Mouse (Mus musculus) embryonic stem cell, embryonic (primary cell): Measurements from ENCODE around the gene Thrap3.

Experiments
- CTCF ChIA-PET, 4 experiments: fragments of 300-600 bp in 2 of 4; fragments of 350-600 bp in 2 of 4; sonication (Branson Sonifier 250); formaldehyde crosslinking; loops; one replicate each; lab custom pipeline; 2022; ENCODE audit warnings: inconsistent platforms in 2 of 4; lab: Charles Lee
- POLR2A ChIA-PET, 4 experiments: fragments of 300-600 bp in 2 of 4; fragments of 350-600 bp in 2 of 4; sonication (Branson Sonifier 250); formaldehyde crosslinking; loops; one replicate each; lab custom pipeline; 2022; ENCODE audit warnings: antibody characterized with exemption in 4 of 4, inconsistent platforms in 1 of 4; lab: Charles Lee

The Thrap3 gene

DNA sequence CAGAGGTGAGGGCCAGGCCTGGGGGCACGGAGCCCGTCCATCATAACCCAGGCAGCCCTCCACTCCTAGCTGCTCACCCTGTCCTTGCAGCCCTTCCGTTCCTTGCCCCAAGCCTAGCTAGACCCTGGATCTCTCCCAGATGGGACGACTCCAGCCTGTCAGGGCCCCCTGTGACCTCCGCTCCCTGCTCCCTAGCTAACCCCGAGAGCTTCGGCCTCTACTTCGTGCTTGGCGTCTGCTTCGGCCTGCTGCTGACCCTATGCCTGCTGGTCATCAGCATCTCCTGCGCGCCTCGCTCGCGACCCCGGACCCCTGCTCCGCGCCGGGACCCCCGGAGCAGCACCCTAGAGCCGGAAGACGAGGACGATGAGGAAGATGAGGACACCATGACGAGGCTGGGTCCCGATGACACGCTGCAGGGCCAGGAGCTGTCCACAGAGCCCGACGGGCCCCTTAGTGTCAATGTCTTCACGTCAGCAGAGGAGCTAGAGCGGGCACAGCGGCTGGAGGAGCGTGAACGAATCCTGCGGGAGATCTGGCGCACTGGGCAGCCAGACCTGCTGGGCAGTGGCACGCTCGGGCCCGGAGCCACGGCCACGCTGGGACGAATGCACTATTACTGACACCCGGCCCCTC, 53.4 kb downstream of the Thrap3 start:
- ChIA-PET POLR2A (interaction anchor here in 3 of 4 experiments (0.5 to 5.7 kb wide), 37 partner anchors 10 to 1019 kb away, joined by 3 to 44 read pairs (median 5); partner anchors contain the start of genes Sh3d21 (in 3 of the 3), Stk40 (in 2 of the 3), Lsm10 (in 1 of the 3) and Map7d1 (in 1 of the 3)), CTCF (interaction anchor here in 1 of 4 experiments (0.9 to 2.1 kb wide), 5 partner anchors 12 to 106 kb away, joined by 3 to 10 read pairs (median 3); partner anchors contain the start of genes Map7d1 and Sh3d21)

DNA sequence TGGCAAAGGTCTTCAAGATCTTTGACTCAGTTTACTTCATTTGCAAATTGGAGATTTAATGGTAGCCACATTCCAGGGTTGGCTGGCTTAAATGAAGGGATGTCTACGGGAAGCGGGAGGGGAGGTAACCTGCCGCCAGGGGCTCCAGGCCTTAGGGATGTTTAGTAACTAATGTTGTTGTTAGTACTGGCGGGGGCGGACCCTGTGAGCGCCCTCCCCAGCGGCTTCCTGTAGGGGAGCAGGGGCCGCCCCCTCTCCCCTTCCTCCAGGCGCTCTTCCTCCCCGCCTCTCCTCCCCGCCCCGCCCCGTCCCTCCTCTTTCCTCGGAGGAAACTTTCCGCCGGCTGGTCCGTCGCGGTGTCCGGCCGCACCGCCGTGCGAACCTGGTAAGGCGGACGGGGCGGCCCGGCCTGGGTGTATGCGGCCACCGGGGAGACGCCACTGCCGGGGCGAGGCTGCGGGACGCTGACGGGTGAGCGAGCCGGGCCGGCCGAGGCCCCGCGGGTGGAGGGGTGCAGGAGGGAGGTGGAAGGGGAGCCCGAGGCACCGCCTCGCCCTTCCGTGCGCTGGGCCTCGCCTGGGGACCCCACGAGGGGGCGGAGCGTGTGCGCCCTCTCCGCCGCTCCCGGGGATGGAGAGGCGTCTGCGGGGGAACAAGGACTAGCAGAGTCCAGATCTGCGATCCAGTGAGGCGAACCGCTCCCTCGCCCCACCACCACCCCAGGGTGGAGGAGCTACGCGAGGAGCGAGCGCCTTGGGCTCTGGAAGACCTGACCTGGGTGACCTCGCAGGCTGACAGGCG, 54.2 kb downstream of the Thrap3 start:
- CTCF ChIA-PET = interaction anchor here in 1 of 4 experiments (0.9 to 2.1 kb wide), 3 partner anchors 11 to 62 kb away, joined by 3 to 10 read pairs (median 3); no protein-coding TSS in a partner anchor
- POLR2A ChIA-PET = interaction anchor here in 3 of 4 experiments (0.6 to 5.7 kb wide), 28 partner anchors 9 to 1020 kb away, joined by 3 to 44 read pairs (median 4); partner anchors contain the start of genes Sh3d21 (in 3 of the 3), Stk40 (in 2 of the 3), Lsm10 (in 1 of the 3) and Map7d1 (in 1 of the 3)

DNA sequence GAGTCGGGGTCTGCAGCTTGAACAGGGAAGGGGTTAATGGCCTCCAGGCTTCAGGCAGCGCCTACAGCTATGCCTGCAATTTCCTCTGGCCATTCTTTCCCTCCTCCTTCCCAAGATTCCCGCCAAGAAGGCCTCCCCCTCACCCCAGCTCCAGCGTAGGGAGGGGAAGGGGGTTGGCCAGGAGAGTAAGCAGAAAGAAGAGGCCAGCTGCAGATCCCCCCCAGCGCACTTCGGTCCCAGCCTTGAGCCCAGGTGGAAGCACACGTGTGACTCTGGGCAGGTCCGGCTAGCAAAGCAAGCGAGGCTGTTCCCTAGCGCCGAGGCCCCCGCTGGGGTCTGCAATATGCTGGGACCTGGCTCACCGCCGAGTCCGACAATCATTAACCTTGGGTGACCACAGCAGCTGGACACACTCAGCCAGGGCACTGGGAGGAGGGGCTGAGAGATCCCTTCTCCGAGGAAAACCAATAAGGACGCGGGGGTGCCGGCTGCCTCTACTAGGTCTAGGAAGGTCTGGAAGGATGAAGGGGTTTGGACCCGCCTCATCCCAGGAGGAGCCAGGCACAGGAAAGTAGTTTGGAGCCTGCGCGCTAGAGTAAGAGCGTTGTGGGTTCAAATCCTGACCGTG, 54.9 kb downstream of the Thrap3 start, which contains the start of gene Eva1b:
Gene Eva1b, plus strand, starts transcription at position 212 of the 628 bp plus-strand sequence.
- ChIA-PET CTCF (interaction anchor here in 2 of 4 experiments (0.5 to 1.3 kb wide), 3 partner anchors 17 to 143 kb away, joined by 3 to 8 read pairs (median 4); no protein-coding TSS in a partner anchor), POLR2A (interaction anchor here (0.6 to 2.6 kb wide), 17 partner anchors 9 to 389 kb away, joined by 3 to 10 read pairs (median 3); partner anchors contain the start of genes Sh3d21 (in 1 of the 4) and Thrap3 (in 1 of the 4))

DNA sequence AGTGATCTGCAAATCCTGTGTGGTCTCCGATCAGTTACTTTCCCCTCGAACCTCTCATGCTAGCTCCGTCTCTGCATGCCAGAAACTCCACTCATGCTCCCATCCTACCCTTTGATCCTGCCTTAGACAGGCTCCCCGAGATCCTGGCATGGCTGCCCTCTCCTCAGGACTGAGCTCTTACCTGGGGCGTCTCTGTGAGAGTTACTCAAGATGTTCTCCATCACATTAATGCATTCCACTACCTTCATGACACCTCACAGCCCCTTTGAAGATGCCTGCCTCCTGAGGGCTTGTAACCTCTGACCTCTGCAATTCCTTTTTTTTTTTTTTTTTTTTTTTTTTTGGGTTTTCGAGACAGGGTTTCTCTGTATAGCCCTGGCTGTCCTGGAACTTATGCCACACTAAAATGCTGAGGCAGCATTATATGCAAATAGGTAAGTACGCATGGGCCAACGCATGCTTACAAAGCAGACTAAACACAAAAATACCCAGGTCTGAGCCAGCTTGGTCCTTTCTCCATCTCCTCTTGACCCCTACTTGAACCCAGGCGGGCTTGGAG, 55.5 kb downstream of the Thrap3 start:
- ChIA-PET CTCF (interaction anchor here in 2 of 4 experiments (0.5 to 1.3 kb wide), 5 partner anchors 16 to 581 kb away, joined by 3 to 8 read pairs (median 4); no protein-coding TSS in a partner anchor), POLR2A (interaction anchor here (0.5 to 2.6 kb wide), 19 partner anchors 9 to 998 kb away, joined by 3 to 10 read pairs (median 3); partner anchors contain the start of genes Sh3d21 (in 1 of the 4) and Thrap3 (in 1 of the 4))

DNA sequence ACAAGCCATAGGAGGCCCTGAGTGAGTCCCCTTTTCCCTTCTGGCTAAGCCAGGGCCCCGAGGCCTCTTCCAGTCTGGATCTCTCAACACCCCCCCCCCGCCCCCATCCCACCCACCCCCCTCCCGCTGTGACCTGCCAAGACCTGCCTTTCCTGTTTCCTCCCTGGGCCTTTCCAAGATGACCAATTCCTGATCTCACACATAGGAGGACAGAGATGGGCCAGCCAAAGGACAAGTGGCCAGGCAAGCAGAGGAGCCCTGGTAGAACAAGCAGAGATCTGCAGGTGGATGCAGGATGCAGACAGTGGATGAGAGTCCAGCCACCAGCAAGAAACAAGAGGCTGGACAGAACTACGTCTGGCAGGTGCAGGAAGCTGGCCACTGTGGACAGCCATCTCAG, 57.2 kb downstream of the Thrap3 start:
- CTCF ChIA-PET = interaction anchor here in 1 of 4 experiments (0.6 kb wide), 1 partner anchor 68 kb away, joined by 8 read pairs; no protein-coding TSS in a partner anchor

DNA sequence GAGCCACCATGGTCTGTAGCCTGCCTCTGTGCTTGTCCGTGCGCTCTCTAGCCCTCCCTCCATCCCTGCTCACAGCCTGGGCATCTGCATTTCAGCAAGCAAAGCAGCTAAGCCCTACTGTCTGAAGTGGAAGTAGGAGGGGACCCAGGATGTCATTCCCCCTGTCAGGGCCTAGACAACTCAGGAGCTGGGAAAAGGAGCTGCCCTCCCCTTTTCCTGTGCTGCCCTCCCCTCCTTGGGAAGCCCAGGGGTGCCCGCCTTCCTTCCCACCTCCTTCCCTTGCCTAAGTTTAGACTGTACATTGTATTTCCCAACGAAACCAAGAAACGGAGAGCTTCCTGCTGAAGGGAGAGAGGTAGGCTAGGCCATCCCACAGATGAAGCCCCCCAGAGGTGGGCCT, 61.5 kb downstream of the Thrap3 start:
- CTCF ChIA-PET = interaction anchor here in 1 of 4 experiments (0.5 kb wide), 1 partner anchor 151 kb away, joined by 4 read pairs; no protein-coding TSS in a partner anchor
- POLR2A ChIA-PET = interaction anchor here in 1 of 4 experiments (0.5 to 1.5 kb wide), 2 partner anchors 72 to 402 kb away, joined by 3 to 4 read pairs; no protein-coding TSS in a partner anchor

More for the DNA sequence above, 57.2 kb downstream of the Thrap3 start:
- POLR2A ChIA-PET = interaction anchor here in 1 of 4 experiments (0.8 to 2.6 kb wide), 3 partner anchors 11 to 131 kb away, joined by 3 to 10 read pairs (median 4); partner anchors contain the start of gene Thrap3

DNA sequence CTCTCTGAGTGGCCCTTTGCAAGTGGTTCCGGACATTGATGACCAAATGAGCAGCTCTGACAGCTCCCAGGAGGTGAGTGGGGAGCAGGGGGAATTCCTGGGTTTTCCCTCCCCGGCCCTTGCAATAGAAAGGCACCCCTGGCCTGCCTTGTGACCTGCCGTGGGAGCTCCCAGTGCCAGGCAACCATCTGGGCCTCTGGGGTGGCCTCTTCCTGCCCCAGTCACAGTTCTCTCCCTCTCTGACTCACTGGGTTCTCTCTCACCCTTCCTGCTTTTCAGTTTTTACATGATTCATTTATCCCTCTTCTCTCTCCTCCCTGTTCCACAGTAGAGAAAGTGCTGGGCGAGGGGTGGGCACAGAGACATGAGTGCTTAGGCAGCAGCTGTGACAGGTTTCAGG, 64.8 kb downstream of the Thrap3 start:
- ChIA-PET POLR2A (interaction anchor here in 2 of 4 experiments (0.9 to 2.0 kb wide), 5 partner anchors 11 to 45 kb away, joined by 3 to 6 read pairs (median 3); no protein-coding TSS in a partner anchor), CTCF (interaction anchor here in 2 of 4 experiments (0.6 to 1.0 kb wide), 2 partner anchors 11 to 38 kb away, joined by 3 to 4 read pairs; no protein-coding TSS in a partner anchor)

DNA sequence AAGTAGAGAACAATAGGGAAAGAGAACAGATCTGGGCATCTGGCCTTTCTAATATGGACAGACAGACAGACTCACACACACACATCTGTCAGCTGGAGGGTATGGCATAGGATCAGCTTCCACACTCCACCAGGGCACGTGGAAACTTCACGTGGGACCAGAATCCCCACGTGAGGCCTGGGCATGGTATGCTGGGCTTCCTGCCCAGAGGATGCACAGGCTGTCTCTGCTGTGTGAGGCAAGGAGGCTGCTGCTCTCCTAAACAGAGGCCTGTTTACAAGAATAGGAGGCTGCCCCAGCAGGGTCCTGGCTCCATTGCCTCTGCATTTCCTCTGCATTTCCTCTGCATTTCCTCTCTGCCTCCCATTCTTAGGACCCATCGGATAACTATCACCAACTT, 67.9 kb downstream of the Thrap3 start:
- CTCF ChIA-PET = no interaction called here

DNA sequence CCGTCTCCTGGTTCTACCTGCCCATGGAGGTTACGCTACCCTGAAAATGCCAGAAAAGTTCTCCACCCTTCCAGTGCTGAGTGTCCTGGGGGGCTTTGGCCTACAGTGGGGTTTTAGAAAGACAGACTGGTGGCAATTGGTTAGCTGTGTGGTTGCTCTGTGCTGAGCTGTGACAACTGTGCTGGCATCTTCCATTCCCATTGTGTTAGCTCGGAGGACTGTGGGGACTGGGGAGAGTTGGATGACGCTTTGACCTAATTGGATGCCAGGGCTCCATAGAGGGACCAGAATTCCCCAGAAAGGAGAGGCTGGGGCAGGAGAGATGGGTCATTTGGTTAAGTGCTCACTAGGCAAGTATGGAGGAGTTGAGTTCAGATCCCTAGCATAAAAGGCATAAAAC, 68.3 kb downstream of the Thrap3 start:
- CTCF ChIA-PET = no interaction called here
- POLR2A ChIA-PET = interaction anchor here in 1 of 4 experiments (1.5 kb wide), 1 partner anchor 15 kb away, joined by 4 read pairs; no protein-coding TSS in a partner anchor

More for the DNA sequence above, 67.9 kb downstream of the Thrap3 start:
- POLR2A ChIA-PET = interaction anchor here in 2 of 4 experiments (1.0 to 1.5 kb wide), 4 partner anchors 12 to 32 kb away, joined by 3 to 4 read pairs (median 3); no protein-coding TSS in a partner anchor

DNA sequence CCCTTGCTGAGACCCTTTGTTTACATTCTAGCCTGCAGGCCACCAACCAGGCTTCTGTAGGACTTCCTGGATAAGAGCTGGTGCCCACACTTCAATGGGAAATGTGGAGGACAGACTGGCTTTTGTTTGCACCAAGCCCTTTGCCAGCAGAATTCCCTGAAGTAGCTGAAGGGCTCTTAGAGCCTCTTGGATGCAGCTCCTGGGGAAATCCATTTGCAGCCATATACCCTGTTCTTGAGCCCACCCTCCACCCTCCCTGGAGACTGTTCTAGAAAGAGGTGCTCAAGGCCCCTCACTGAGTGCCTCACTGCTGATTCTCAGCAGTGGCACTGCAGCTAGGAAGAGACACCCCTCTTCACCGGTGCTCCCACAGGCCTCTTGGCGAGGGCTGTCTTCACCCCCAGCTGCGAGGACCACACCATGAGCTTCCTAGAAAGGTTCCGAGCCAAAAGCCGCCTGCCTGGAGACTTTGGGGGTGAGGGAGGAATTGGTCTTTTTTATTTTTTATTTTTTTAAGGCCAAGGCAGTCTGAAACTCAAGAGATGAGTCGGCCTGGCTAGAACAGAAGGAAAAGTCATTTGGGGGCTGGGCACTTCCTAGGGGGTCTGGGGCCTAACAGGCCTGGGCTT, 69.8 kb downstream of the Thrap3 start:
- ChIA-PET CTCF (interaction anchor here in 3 of 4 experiments (0.6 to 1.3 kb wide), 4 partner anchors 17 to 49 kb away, joined by 3 to 9 read pairs (median 4); no protein-coding TSS in a partner anchor), POLR2A (interaction anchor here in 3 of 4 experiments (0.6 to 1.1 kb wide), 3 partner anchors 10 to 80 kb away, joined by 3 to 8 read pairs (median 3); no protein-coding TSS in a partner anchor)

DNA sequence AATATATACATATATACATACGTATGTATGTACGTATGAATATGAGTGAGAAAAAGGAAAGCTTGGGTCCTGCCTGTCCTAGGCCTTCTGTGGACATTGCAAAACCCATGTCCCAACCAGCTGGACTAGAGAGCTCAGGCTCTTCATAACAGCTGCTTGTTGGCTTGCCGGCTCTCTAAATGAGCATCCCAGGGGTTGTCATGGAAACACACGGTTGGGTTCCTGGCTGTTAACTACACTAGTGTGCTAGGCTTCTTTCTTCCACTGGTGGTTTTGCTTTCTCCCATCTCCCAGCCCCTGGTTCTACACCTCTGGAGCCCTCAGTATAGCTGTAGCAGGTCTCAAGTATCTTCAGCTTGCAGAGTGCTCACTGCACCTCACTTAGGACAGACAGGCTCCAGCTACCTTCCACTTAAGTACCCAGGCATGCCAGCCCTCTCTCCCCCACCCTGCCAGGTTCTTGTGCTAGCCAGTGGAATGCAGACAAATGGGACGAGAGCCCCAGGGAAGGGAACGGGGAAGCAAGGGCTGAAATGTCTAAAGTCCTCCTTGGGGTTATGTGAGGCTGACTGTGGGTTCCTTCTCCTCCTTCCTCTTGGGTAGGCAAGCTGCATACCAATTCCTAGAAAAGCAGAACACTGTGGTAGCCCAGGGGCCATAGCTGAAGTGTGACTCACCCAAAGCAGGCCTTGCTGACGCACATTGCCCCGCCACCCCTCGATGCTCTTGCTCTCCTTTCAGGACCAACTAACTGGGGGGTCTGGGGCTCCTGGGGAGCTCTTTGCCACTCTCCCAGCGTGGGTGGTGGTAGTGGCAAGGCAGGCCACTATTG, 71.1 kb downstream of the Thrap3 start:
- CTCF ChIA-PET = interaction anchor here (0.6 to 2.0 kb wide), 8 partner anchors 15 to 412 kb away, joined by 3 to 9 read pairs (median 3); partner anchors contain the start of gene Eva1b (in 1 of the 4)

DNA sequence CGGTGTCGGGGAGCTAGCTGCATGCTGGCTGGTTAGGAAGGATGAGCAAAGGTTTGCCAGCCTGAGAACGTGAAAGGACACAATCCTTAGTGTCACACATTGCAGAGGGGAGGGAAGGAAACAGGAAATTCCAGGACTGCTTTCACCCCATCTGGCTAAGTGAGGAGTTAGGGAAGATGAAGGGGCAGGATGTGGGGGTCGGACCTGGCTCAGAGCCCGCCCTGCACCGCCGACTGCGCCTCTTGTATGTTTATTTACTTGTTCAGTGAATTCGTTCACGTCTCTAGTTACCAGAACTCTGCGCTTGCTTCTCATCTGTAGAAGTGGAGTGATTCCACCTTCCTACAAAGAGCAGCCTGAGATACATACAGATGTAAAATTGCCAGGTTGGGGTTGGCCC, 72.1 kb downstream of the Thrap3 start:
- CTCF ChIA-PET = interaction anchor here in 2 of 4 experiments (0.9 to 2.0 kb wide), 5 partner anchors 16 to 179 kb away, joined by 3 to 4 read pairs (median 3); partner anchors contain the start of gene Eva1b (in 1 of the 2)
- POLR2A ChIA-PET = interaction anchor here in 2 of 4 experiments (0.9 to 2.4 kb wide), 4 partner anchors 9 to 73 kb away, joined by 3 to 11 read pairs (median 4); no protein-coding TSS in a partner anchor

More for the DNA sequence above, 71.1 kb downstream of the Thrap3 start:
- POLR2A ChIA-PET = interaction anchor here in 2 of 4 experiments (0.8 to 2.4 kb wide), 4 partner anchors 18 to 72 kb away, joined by 3 to 11 read pairs (median 4); no protein-coding TSS in a partner anchor

DNA sequence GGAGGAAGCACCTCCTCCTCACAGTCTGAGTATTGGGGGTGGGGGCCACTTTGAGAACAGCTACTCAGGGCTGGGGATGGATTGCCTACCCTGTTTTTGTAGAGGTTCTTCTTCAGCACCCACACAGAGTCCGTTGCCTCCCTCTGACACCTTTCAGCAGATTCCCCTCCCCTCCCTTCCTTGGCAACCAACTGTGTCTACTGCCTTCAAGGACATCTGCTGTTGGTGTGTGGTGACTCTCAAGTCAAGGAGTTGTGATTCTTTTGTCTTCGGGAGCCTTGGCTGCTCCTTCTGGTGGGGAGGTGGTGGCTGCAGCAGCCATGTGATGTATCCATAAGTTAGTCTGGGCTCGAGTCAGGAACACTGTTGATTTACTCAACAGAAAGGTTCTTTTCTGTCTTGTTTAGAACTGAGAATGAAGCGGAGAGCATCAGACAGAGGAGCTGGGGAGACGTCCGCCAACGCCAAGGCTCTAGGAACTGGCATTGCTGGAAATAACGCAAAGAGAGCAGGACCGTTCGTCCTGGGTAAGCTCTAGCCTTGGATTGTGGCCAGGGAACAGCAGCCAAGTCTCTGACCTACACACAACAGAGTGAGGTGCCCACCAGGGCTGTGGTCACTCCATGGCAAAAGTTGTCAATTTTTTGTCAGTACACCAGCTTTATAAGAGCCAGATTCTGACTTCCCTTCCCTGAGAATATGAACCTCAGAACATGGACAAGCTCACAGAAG, 79.1 kb downstream of the Thrap3 start:
- POLR2A ChIA-PET = interaction anchor here in 3 of 4 experiments (0.7 to 1.9 kb wide), 6 partner anchors 10 to 77 kb away, joined by 3 to 5 read pairs (median 3); partner anchors contain the start of genes Mrps15 (in 2 of the 3), Lsm10 (in 1 of the 3) and Stk40 (in 1 of the 3)
- CTCF ChIA-PET = interaction anchor here in 2 of 4 experiments (0.7 to 1.1 kb wide), 2 partner anchors 30 to 39 kb away, joined by 3 to 4 read pairs; no protein-coding TSS in a partner anchor

DNA sequence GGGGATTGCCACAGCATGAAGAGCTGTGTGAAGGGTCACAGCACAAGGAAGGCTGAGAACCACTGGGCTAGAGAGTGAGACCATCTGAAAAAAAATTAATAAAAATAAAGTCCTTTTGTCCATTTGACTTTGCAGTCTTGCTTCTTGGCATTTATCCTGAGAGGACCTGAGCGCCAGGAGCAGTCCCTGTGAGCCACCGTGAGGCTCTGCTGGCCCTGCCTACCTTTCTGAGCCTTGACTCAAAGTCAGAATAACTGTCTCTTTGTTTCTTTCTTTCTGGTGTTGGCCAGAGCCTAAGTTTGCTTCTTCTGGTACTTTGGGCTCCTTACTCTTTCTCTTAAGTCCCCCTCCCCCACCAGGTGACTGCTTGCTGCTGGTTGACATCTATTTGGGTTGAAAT, 82.1 kb downstream of the Thrap3 start:
- ChIA-PET POLR2A (interaction anchor here in 2 of 4 experiments (0.9 to 2.2 kb wide), 3 partner anchors 9 to 11 kb away, joined by 3 to 6 read pairs (median 4); no protein-coding TSS in a partner anchor), CTCF (no interaction called here)
